Mouse (Mus musculus) hematopoietic stem cell, adult 5-6 weeks (primary cell): ENCODE measurements around the gene Gm42957. TPM values are rescaled to one million over a fixed set of nuclear protein-coding genes. Genes with fewer than 3 reads are reported as not detected.
A peak's percentile ranks its signal among the peaks of the same experiment; 100 is the strongest.

Source experiments
- ATAC-seq, 2 experiments: fragments of 125-278 bp in 1 of 2; replicated peaks in 1 of 2; 2 replicates each; pipeline ENCODE4 v1.8.0; 2016 to 2017; ENCODE audit warnings: inconsistent platforms in 2 of 2, mild to moderate bottlenecking in 2 of 2, moderate number of reproducible peaks in 2 of 2, low read depth in 1 of 2, moderate TSS enrichment in 1 of 2; ENCODE audit not compliant: low FRiP score in 2 of 2, poor library complexity in 2 of 2, severe bottlenecking in 2 of 2, insufficient read depth in 1 of 2, low TSS enrichment in 1 of 2
- total RNA-seq: library from RNA; stranded (forward); fragments of 172-1452, 232-1000 nt; gene quantifications from 2 replicates; pipeline ENCODE4 v1.2.3, GENCODE M21; 2017

Gene Gm42957
- total RNA-seq, result not detected in 2 replicates

DNA sequence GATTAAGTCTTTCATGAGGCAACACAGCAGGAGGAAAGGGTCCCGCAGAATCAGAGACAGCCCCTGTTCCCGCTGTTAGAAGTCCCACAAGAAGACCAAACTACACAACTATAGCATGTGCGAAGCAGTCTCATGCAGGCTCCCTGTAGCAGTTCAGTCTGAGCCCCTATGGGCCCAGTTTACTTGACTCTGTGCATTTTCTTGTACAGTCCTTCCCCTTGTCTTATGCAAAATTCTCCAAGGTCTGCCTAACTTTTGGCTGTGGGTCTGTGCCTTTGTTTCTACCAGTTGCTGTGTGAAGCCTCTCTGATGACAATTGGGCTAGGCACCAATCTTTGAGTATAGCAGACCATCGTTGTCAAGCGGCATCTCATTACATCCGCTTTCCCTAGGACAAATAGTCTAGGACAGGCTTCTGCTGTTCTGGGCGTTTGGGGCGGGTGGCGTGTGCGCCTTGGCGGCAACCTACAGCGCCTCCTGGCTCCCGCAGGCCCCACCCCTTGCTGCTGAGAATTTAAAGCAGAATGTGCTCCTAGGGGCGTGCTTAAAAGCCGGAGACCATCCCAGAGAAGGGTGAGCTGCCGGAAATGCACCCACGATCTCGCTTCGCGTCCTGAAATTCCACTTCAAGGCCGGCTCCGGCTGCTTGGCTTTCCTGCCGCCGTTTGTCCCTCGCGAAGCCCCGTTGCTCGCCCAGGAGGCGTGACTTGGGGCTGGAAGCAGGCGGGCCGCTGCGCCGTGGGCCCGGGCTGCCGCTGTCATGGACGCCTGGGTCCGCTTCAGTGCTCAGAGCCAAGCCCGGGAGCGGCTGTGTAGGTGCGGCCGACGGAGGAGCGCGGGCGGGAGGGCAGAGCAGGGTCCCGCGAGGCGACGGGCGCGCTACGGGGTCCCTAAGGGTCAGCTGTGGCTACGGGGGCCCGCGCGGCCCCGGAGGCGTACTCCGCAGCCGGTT is at the start of gene Gm42957, which contains the start of gene Pex11b:
Gm42957 (plus strand) TSS at position 547 of the 952 bp plus-strand sequence.
Pex11b (plus strand) TSS at position 449 of the 952 bp plus-strand sequence.
- peak; percentile 80 to 85 for ATAC-seq

DNA sequence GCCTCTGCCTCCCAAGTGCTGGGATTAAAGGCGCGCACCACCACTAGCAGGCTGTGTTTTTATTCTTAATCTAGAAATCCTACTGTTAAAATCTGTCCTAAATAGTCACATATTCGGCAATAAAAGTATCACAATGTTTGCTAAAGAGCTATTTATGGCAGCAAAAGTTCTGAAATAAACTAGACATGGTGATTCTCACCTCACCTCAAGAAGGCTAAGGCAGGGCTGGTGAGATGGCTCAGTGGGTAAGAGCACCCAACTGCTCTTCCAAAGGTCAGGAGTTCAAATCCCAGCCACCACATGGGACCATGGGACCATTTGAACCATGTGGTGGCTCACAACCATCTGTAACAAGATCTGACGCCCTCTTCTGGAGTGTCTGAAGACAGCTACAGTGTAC is 44.6 kb upstream of the Gm42957 start:
- no peak for ATAC-seq

DNA sequence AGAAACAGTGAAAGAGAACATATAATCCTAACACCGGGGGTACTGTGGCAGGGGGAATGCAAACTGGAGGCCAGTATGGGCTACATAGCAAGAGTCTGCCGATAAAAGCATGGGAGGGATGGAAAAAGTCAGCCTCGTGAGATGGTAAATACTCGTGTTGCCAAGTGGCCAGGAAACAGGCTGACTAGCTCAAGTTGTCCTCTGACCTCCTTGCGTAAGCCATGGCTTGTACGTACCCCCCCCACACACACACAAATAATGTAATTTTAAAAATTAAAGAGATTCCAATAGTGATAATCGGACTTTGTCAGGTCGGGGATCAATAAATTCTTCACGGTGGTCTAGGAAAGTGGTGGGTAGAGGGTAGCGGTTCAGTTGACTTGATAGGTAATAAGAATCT is 41.9 kb upstream of the Gm42957 start:
- ATAC-seq, result no peak

DNA sequence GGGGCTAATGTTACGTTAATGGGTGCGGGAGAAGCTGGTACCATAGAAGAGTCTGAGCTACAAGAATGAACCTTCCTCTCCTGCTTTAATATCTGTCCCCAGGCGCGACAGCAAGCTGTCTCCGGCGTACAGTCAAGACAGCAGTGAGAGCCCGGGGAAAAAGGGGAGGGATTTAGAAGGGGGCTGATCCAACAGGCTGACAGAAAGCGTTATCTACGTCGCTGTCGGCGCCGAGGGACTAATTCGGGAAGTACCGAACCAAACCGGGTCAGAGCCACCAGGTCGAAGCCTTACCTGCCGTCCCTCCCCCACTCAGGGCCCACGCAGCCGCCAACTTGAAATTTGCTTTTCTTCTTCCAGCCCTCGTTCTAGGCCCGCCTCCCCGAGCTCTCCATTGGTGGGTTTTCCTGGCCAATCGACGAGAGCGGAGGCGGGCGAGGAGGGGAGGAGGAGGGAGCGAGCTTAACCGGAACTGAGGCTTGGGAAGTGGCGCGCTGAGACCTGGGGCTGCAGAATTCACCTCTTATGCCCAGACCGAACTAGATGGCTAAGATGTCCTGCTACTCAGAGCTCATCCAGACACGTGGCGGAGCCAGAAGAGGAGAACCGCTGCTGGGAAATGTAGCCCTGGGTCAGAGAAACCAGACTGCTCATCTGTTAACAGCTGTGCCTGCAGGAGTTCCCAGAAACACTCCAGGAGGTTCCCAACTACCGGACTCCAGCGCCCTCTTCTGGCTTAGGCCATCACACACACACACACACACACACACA is 41.3 kb upstream of the Gm42957 start, which contains the start of gene Polr3gl:
Polr3gl (minus strand) TSS at position 392 of the 771 bp plus-strand sequence.
- ATAC-seq, result peak; percentile 93 to 95

DNA sequence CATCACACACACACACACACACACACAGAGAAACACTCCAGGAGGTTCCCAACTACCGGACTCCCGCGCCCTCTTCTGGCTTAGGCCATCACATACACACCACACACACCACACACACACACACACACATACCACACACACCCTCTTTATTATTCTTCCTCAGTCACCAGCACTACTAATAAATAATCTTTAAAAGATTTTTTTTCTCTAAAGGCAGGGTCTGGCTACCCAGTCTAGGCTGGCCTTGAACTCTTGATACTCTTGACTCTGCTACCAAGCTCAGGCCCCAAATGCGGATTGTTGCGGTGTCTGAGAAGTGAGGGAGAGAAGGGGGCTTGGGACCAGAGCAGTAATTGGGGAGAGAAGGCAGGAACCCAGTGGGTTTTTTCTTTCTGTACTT is 40.4 kb upstream of the Gm42957 start:
- ATAC-seq, result no peak

DNA sequence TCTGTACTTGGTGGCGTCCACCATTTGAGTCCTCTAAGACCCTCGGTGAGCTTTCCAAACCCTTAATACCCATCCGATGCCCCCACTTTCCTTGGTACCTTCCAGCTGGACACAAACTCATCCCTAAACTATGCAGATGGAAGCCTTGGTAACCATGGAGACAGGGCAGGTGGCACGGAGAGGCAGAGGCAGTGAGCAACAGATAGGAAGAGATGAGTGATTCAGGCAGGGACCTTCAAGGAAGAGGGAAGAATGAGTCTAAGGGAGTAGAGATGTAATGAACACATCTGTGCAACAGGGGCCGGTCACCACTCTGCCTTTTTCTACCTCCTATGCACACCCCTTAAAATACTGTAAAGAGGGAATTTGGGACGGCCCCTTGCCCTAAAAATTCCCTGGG is 39.6 kb upstream of the Gm42957 start:
- ATAC-seq, result no peak

DNA sequence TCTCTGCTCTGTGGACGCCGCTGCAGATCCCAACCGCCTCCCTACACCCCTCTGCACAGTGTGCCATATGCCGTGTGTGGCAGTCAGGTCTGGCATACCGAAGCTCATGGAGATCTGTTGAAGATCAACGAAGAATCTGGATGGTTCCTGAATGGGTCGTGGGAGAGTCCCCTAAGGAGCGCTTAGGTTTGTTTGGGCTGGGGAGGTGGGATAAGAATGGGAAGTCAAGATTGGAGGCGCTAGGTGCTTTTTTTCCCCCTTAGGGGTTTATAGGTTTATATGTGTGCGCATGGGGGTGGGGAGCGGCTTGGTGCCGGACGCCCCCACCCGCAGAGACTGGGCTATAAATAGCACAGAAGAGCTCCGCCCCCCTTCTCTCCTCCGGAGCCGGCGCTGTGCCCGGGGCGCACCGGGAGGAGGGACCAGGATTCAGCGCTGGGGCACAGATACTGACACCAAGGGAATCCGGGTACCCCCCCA is 39.0 kb upstream of the Gm42957 start, which contains the start of gene Ankrd34a:
Ankrd34a (plus strand) TSS at position 409 of the 480 bp plus-strand sequence.
- no peak for ATAC-seq

DNA sequence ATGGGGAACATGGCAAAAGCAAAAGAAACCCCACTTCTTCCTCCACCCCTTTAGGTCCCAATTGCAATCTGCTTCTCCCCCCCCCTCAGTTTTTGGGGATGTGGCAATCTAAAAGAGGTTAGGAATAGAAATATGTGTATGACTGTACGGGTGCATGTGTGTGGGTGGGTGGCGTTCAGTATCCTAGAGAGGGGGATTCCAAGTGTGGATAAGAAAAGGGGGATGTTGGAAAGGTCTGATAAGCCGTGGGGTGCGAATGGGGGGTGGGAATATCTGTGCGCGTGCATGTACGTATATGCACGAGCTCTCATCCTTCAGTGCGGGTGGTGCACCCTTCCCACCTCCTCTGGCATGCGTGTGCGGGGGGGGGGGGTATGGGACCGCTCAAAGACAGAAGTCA is 38.4 kb upstream of the Gm42957 start:
- ATAC-seq, result no peak

DNA sequence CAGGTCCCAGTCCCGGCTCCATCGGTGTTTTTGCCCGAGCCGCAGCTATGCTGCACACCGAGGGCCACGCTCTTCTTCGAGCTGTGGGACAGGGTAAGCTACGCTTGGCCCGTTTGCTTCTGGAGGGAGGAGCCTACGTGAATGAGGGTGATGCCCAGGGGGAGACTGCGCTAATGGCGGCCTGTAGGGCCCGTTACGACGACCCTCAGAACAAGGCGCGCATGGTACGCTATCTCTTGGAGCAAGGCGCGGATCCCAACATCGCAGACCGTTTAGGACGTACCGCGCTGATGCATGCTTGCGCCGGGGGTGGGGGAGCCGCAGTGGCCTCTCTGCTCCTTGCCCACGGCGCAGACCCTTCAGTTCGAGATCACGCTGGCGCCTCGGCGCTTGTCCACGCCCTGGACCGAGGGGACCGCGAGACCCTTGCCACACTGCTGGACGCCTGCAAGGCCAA is 37.8 kb upstream of the Gm42957 start:
- no peak for ATAC-seq

DNA sequence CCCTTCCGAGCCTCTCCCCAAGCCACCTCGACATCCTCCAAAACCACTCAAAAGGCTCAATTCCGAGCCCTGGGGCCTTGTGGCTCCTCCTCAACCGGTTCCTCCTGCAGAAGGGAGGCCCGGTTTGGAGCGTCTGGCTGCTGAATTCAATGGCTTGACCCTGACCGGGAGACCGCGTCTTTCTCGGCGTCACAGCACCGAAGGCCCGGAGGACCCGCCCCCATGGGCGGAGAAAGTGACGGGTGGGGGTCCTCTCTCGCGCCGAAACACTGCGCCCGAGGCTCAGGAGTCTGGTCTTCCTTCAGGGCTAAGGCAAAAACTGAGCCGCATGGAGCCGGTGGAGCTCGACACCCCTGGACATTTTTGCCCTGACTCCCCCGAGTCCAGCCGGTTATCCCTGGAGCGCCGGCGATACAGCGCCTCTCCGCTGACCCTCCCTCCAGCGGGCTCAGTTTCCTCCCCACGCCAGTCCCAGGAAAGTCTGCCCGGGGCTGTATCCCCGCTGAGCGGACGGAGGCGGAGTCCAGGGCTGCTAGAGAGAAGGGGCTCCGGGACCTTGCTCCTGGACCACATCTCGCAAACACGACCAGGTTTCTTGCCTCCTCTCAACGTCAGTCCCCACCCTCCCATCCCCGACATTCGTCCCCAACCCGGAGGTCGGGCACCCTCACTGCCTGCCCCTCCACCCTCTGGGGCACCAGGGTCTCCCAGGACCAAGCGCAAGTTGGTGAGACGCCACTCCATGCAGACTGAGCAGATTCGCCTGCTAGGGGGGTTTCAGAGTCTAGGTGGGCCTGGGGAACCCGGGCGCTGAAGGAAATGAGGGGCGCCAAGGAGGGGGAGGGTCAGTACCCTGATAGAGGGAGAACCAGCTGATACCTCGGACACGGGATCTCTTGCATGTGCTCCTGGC is 36.9 kb upstream of the Gm42957 start:
- ATAC-seq, result no peak

DNA sequence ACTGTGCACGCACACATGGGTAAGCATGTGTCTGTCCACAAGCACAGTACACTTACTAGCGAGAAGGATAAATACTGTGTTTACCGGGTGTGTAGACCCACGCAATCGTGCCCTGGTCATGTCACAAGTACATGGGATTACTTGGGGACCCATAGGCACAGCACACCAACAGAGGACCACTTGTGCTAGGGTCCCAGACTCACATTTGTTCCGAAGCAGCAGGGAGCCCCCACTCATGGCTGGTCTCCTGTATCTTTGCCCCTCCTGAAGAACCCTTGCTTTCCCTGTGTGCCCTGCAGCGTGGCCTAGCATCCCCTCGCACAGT is 36.2 kb upstream of the Gm42957 start:
- no peak for ATAC-seq

DNA sequence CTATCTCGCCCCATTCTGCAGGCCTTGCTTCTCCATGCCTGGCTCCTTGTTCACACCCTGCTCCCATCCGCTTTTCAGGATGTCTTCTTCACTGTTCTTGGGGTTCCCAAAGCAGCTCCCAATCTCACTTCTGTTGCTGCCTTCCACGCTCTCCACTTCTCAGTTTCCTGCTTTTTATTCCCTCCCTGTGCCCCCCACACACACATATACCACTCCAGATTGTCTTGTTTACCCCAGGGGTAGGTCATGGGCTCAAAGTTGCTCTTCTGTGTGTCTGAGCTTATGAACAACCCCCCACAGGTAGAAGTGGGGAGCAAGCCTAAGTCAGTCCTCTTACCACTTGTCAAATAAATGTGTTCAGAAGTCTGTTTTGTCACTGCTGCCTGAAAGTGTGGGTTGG is 35.9 kb upstream of the Gm42957 start:
- no peak for ATAC-seq

DNA sequence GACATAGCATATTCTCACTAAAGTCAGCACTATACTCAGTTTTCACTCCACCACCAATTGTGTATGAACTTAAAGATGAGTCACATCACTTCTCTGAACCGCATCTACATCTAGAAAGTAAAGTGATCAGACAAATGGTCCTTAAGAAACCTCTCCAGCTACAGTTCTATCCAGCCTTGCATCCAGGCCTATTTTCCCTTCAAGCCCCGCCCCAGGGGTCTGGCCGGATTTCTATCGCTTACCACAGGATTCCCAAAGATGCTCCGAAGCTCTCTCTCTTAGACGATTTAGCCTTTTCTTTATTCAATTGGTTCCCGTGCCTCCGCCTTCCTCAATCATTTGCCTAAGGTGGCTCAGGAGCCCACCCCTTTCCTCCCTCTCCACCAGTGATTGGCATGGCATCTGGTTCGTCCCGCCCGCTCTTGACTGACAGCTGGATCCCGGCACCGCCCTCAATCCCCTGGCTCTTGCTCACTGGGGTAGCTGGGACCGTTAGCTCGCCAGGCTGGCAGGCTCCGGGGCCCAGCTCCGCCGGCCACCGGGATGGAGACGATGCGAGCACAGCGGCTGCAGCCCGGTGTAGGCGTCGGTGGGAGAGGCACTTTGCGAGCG is 34.5 kb upstream of the Gm42957 start, which contains the start of gene Lix1l:
Lix1l (plus strand) TSS at position 511 of the 612 bp plus-strand sequence.
- ATAC-seq, result peak; percentile 94 to 96

DNA sequence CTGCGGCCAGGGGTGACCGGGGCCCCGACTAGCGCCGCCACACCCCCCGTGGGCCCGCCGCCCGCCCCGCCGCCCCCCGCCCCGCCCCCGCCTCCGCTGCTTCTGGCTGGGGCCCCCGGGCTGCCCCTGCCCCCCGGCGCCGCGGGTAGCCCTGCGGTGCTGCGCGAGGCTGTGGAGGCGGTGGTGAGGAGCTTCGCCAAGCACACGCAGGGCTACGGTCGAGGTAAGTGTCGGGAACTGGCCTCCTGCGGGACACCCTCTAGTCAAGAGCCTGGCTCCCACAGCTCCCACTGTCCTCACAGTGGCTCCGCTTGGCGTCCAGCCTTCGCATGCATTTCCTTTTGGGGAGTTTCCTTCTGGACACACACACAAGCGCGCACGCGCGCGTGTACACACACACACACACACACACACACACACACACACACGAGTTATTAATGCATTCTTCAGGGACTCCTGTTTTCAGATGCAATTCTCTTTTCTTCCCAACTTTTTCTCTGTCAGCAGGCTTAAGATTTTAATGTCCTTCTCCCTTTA is 34.0 kb upstream of the Gm42957 start:
- no peak for ATAC-seq

DNA sequence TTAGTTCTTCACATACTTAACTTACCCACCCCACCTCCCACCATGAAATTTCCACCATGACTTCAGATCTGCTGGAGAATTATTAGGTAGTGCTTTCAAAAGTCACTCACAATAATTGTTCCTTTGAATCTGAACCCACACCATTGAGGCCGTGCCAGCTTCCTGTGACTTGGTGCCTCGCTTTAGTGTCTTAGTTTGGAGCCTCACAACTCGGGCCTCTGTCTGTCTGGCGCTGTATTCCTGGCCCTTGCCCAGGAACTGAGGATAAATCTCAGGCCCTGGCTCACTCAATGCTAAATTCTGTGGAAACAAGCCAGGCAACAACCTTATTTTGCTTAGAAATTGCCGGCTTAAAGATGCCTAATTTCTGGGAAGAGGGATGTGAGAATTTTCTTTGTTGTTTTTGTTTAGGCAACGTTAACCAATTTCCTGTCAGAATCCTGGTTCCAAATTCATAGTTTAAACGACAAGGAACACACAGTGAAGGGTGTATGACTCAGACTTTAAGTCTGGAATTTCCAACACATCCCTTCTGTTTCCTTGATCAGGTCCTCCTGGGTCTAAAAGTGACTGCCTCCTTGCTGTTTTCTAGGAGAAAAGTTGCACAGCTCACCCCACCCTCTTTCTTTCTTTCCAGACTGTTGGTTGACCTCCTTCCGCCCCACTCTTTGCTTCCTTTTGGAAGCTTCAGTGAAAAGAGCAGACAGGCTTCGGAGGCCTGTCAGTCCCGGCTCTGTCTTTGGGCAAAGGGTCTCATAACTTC is 33.2 kb upstream of the Gm42957 start:
- ATAC-seq, result no peak

DNA sequence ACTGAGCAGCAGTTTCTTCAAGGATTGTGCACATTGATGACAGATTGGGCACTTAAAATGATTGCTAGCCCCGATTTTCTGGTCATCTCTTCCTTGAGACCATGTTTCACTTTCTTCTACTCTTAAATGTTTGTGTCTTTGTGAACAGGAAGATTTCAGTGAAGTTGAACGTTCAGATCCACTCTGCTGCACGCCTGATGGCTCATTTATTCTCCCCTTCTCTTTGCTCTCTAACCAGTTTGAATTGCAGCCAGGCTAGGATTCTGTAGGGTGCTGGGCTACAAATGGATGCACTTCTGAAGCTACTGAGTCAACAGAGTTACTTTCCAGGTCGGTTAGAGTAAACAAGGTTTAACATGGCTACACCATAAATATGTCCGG is 32.6 kb upstream of the Gm42957 start:
- no peak for ATAC-seq
